Mouse (Mus musculus) heart, embryonic 16.5 days (tissue): ENCODE data around the gene Elf2. TPM values are rescaled to one million over a fixed set of nuclear protein-coding genes. Genes with fewer than 3 reads are reported as not detected.
A peak's percentile ranks its signal among the peaks of the same experiment; 100 is the strongest.
"Not testable (repeated sequence)": the region's sequence is repeated elsewhere in the genome, so short reads cannot be mapped to it uniquely, and the experiment has no call there.

Experiments
- ATAC-seq: fragments of 200-750 bp; cut with Nextera tagmentation; replicated peaks from 2 replicates; pipeline ENCODE4 v1.8.0; 2017; ENCODE audit warnings: moderate number of reproducible peaks; ENCODE audit not compliant: insufficient read depth, low FRiP score; ENCODE audit errors: extremely low read depth
- H3K27ac ChIP-seq: fragments of 300-500 bp; sonication (generic); 2 replicates; pipeline ENCODE4 v1.5.1; 2014; ENCODE audit warnings: mild to moderate bottlenecking, low read length, control low read depth, moderate library complexity
- H3K27me3 ChIP-seq: fragments of 300-500 bp; sonication (generic); 2 replicates; pipeline ENCODE4 v1.6.1; 2014; ENCODE audit warnings: low read length, mixed read lengths; ENCODE audit not compliant: control insufficient read depth, insufficient read depth
- H3K36me3 ChIP-seq: fragments of 300-500 bp; sonication (generic); 2 replicates; pipeline ENCODE4 v1.6.1; 2014; ENCODE audit not compliant: control insufficient read depth, insufficient read depth
- H3K4me1 ChIP-seq: fragments of 300-500 bp; sonication (generic); 2 replicates; pipeline ENCODE4 v1.6.1; 2014; ENCODE audit warnings: low read length, mixed read lengths; ENCODE audit not compliant: control insufficient read depth, insufficient read depth
- H3K4me2 ChIP-seq: fragments of 300-500 bp; sonication (generic); 2 replicates; pipeline ENCODE4 v1.6.1; 2014; ENCODE audit warnings: low read depth, mild to moderate bottlenecking, control low read depth, low read length
- H3K4me3 ChIP-seq: fragments of 300-500 bp; sonication (generic); 2 replicates; pipeline ENCODE4 v1.5.1; 2014; ENCODE audit warnings: mild to moderate bottlenecking, control low read depth, low read length
- H3K9ac ChIP-seq: fragments of 300-500 bp; sonication (generic); 2 replicates; pipeline ENCODE4 v1.6.1; 2014; ENCODE audit warnings: low read length, control low read depth
- H3K9me3 ChIP-seq: fragments of 300-500 bp; sonication (generic); replicated peaks from 2 replicates; pipeline ENCODE4 v1.6.1; 2016; ENCODE audit warnings: low read length; ENCODE audit not compliant: control insufficient read depth
- WGBS: fragments of 180-500 bp; shearing (Covaris S2); extraction: QIAGEN DNeasy Blood & Tissue Kit; methylation state at CpG from one replicate; pipeline ENCODE4 v1.1.7; 2014; 5-methylcytosine and 5-hydroxymethylcytosine counted together
- polyA plus RNA-seq: library from polyadenylated mRNA; unstranded; fragments of >200 nt; fragmentation: Nextera tagmentation; extraction: Ambion mirVana; gene quantifications from 2 replicates; pipeline ENCODE4 v1.2.1, GENCODE M21; 2015

Gene Elf2
- polyA plus RNA-seq, 1 experiment from 2014 or later = 53.4 TPM

GRCm38 (mm10) chr3:51354034-51354427 lies 13.6 kb upstream of the Elf2 start:
- H3K27me3 ChIP-seq = no peaks in the 10 kb centered on the region
- peaks cover 10% of the 10 kb centered on the region for H3K4me1 ChIP-seq
- H3K4me2 ChIP-seq = no peak overlapping the region
- no peaks in the 10 kb centered on the region for H3K9me3 ChIP-seq
- no peak overlapping the region for H3K27ac ChIP-seq
- no peak for ATAC-seq
- WGBS = 73% methylated on average over 3 of the region's 3 CpGs
- H3K36me3 ChIP-seq = no peaks in the 10 kb centered on the region
- H3K9ac ChIP-seq = no peak overlapping the region
- no peak overlapping the region for H3K4me3 ChIP-seq

GRCm38 (mm10) chr3:51353325-51354033 lies 13.0 kb upstream of the Elf2 start:
- ATAC-seq = no peak
- H3K4me1 ChIP-seq = peaks cover 15% of the 10 kb centered on the region
- no peaks in the 10 kb centered on the region for H3K27me3 ChIP-seq
- no peak overlapping the region for H3K27ac ChIP-seq
- no peak overlapping the region for H3K4me2 ChIP-seq
- H3K36me3 ChIP-seq = no peaks in the 10 kb centered on the region
- H3K9ac ChIP-seq = no peak overlapping the region
- H3K9me3 ChIP-seq = no peaks in the 10 kb centered on the region
- no peak overlapping the region for H3K4me3 ChIP-seq
- 62% methylated on average over 4 of the region's 4 CpGs for whole genome bisulfite sequencing

- H3K9me3 ChIP-seq = no peaks in the 10 kb centered on the region
- no peak overlapping the region for H3K4me3 ChIP-seq
- H3K4me1 ChIP-seq = peaks cover 9% of the 10 kb centered on the region
- no peak overlapping the region for H3K9ac ChIP-seq
- no peaks in the 10 kb centered on the region for H3K27me3 ChIP-seq
- ATAC-seq = no peak
- H3K4me2 ChIP-seq = no peak overlapping the region
- 43% methylated on average over 3 of the region's 3 CpGs for WGBS
- H3K27ac ChIP-seq = no peak overlapping the region
- no peaks in the 10 kb centered on the region for H3K36me3 ChIP-seq
These were observed 10.3 kb upstream of the Elf2 start for GRCm38 (mm10) chr3:51350806-51351205.

- 26% methylated on average over 3 of the region's 3 CpGs for WGBS
- Histone ChIP-seq H3K36me3 (no peaks in the 10 kb centered on the region), H3K4me3 (no peak overlapping the region), H3K9me3 (no peaks in the 10 kb centered on the region), H3K4me2 (no peak overlapping the region), H3K27me3 (no peaks in the 10 kb centered on the region), H3K9ac (peak overlapping the region; percentile 42), H3K4me1 (peaks cover 9% of the 10 kb centered on the region), H3K27ac (peak overlapping the region; percentile 65)
- ATAC-seq = peak; percentile 84
These were observed 8.3 kb upstream of the Elf2 start for GRCm38 (mm10) chr3:51348646-51349238.

GRCm38 (mm10) chr3:51345017-51345416 lies 4.6 kb upstream of the Elf2 start:
- not testable (repeated sequence) for H3K4me2 ChIP-seq, H3K4me3 ChIP-seq, H3K9me3 ChIP-seq, H3K4me1 ChIP-seq, H3K36me3 ChIP-seq, H3K27ac ChIP-seq, H3K27me3 ChIP-seq, H3K9ac ChIP-seq, ATAC-seq
- 92% methylated on average over 2 of the region's 2 CpGs for WGBS

GRCm38 (mm10) chr3:51344182-51344581 lies 3.7 kb upstream of the Elf2 start:
- H3K4me3 ChIP-seq, ATAC-seq, H3K36me3 ChIP-seq, H3K4me1 ChIP-seq, H3K9me3 ChIP-seq, H3K9ac ChIP-seq, H3K27me3 ChIP-seq, H3K27ac ChIP-seq, H3K4me2 ChIP-seq: not testable (repeated sequence)
- 90% methylated on average over 6 of the region's 6 CpGs for WGBS

GRCm38 (mm10) chr3:51343260-51343659 lies 2.8 kb upstream of the Elf2 start:
- ATAC-seq = no peak
- H3K4me1 ChIP-seq = peaks cover 8% of the 10 kb centered on the region
- no peak overlapping the region for H3K4me3 ChIP-seq
- no peaks in the 10 kb centered on the region for H3K9me3 ChIP-seq
- no peaks in the 10 kb centered on the region for H3K36me3 ChIP-seq
- WGBS = 80% methylated on average over 4 of the region's 4 CpGs
- no peak overlapping the region for H3K27ac ChIP-seq
- H3K27me3 ChIP-seq = no peaks in the 10 kb centered on the region
- no peak overlapping the region for H3K9ac ChIP-seq
- H3K4me2 ChIP-seq = no peak overlapping the region

- Histone ChIP-seq H3K9me3 (no peaks in the 10 kb centered on the region), H3K36me3 (no peaks in the 10 kb centered on the region), H3K27ac (peak overlapping the region; percentile 99), H3K27me3 (no peaks in the 10 kb centered on the region), H3K9ac (peak overlapping the region; percentile 97), H3K4me1 (peaks cover 9% of the 10 kb centered on the region), H3K4me3 (peak overlapping the region; percentile 74), H3K4me2 (peak overlapping the region; percentile 71)
- ATAC-seq = no peak
- WGBS = 10% methylated on average over 9 of the region's 9 CpGs
These were observed 1.7 kb upstream of the Elf2 start for GRCm38 (mm10) chr3:51342152-51342551.

- Histone ChIP-seq H3K4me1 (peaks cover 11% of the 10 kb centered on the region), H3K36me3 (no peaks in the 10 kb centered on the region), H3K4me2 (peak overlapping the region; percentile 71), H3K4me3 (peak overlapping the region; percentile 74), H3K27me3 (no peaks in the 10 kb centered on the region), H3K9ac (peak overlapping the region; percentile 97), H3K27ac (peak overlapping the region; percentile 99), H3K9me3 (no peaks in the 10 kb centered on the region)
- ATAC-seq = peak; percentile 86
- WGBS = under 1% methylated on average over 72 of the region's 86 CpGs
These were observed 1.0 kb upstream of the Elf2 start for GRCm38 (mm10) chr3:51341268-51342081.
